Mouse (Mus musculus) heart, adult 2 months (tissue): ENCODE measurements at regions not wholly inside any gene's neighbourhood (a gene's known extent, or its start where the extent isn't known, plus 50 kb on each side); places are given as distances from the start of the nearest gene placed in this dataset.

Source experiments
- DNase-seq, 2 experiments: peaks; one replicate each; pipeline ENCODE4 v3.0.0; 2021
- H3K27ac ChIP-seq: fragments of 200-600 bp; 2 replicates; pipeline ENCODE4 v1.8.1; 2022
- H3K27me3 ChIP-seq: fragments of 200-500 bp; 2 replicates; pipeline ENCODE4 v1.6.1; 2012; ENCODE audit warnings: mild to moderate bottlenecking, low read length, inconsistent platforms, mixed read lengths; ENCODE audit not compliant: control insufficient read depth, insufficient read depth
- H3K36me3 ChIP-seq: fragments of 200-500 bp; 2 replicates; pipeline ENCODE4 v1.6.1; 2012; ENCODE audit warnings: low read length, inconsistent platforms; ENCODE audit not compliant: control insufficient read depth, insufficient read depth
- H3K4me1 ChIP-seq: fragments of 200-500 bp; 2 replicates; pipeline ENCODE4 v1.6.1; 2011; ENCODE audit warnings: low read length; ENCODE audit not compliant: control insufficient read depth, insufficient read depth
- H3K4me3 ChIP-seq: fragments of 200-600 bp; 2 replicates; pipeline ENCODE4 v1.8.1; 2022
- H3K79me2 ChIP-seq: fragments of 200-500 bp; replicated peaks from 2 replicates; pipeline ENCODE4 v1.6.1; 2012; ENCODE audit warnings: mild to moderate bottlenecking, inconsistent platforms, low read length, moderate library complexity, mixed read lengths; ENCODE audit not compliant: control insufficient read depth, insufficient read depth
- H3K9ac ChIP-seq: fragments of 200-500 bp; 2 replicates; pipeline ENCODE4 v1.6.1; 2012; ENCODE audit warnings: low read depth, mild to moderate bottlenecking, control low read depth, inconsistent platforms, low read length, mixed read lengths
- CTCF ChIP-seq: fragments of 200-600 bp; IDR thresholded peaks from 2 replicates; pipeline ENCODE4 v1.8.1; 2022; ENCODE audit warnings: antibody characterized with exemption, mild to moderate bottlenecking, moderate library complexity
- EP300 ChIP-seq: fragments of 200-500 bp; IDR thresholded peaks from 2 replicates; pipeline ENCODE4 v1.6.1; 2011; ENCODE audit warnings: low read depth, low read length, control low read depth; ENCODE audit not compliant: insufficient read depth
- POLR2A ChIP-seq: fragments of 200-500 bp; IDR thresholded peaks from 2 replicates; pipeline ENCODE4 v1.6.1; 2011; ENCODE audit warnings: mild to moderate bottlenecking, low read depth, low read length, control low read depth; ENCODE audit not compliant: insufficient read depth
- WGBS: fragments of 180-500 bp; shearing (Covaris S2); methylation state at CpG from one replicate; pipeline ENCODE4 v1.1.7; 2018; 5-methylcytosine and 5-hydroxymethylcytosine counted together
- intact Hi-C: fragments of 180-260 bp; cut with DNase I; formaldehyde crosslinking; loops from one replicate; pipeline ENCODE4 v1.15.1; 2025

DNA sequence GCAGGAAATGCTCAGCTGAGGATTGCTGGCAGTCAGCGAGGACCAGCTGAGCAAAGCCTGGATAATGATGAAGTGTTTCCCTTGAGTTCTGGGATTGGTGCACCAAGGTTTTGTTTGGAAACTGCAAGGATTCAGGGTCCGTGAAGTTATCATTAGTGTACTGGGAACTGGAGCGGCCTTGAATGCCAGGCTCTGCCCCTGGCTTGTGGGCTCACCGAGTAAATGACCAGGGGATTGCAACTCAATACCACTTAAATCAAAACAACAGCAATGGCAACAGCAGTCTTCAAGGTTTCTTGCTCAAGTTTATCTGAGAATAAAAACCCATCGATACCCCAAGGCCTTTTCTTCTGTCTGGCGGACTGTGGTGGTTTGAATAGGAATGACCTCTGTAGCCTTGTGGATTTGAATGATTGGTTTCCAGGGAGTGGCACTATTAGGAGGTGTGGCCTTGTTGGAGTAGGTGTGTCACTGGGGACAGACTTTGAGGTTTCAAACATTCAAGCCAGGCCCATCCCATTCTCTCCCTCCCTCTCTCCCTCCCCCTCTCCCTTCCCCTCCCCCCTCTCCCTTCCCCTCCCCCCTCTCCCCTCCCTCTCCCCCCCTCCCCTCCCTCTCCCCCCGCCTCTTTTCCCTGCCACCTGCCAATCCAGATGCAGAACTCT is 104.1 kb upstream of the Tnr start:
- Histone ChIP-seq H3K9ac (no peak overlapping the region), H3K27ac (no peak overlapping the region), H3K4me3 (no peak overlapping the region), H3K79me2 (no peaks in the 10 kb centered on the region), H3K27me3 (no peaks in the 10 kb centered on the region), H3K4me1 (peaks cover 2% of the 10 kb centered on the region; the same call in 1 of the 2 replicates), H3K36me3 (no peaks in the 10 kb centered on the region)
- intact Hi-C loops: no loop called here
- no peak for DNase-seq
- 70% methylated on average over 6 of the region's 7 CpGs for WGBS
- TF ChIP-seq EP300 (no peak), CTCF (no peak), POLR2A (no peak)

GRCm38 (mm10) chr1:159420189-159420588 is 103.4 kb upstream of the Tnr start:
- Histone ChIP-seq H3K36me3 (no peaks in the 10 kb centered on the region), H3K79me2 (no peaks in the 10 kb centered on the region), H3K27ac (no peak overlapping the region), H3K27me3 (no peaks in the 10 kb centered on the region), H3K4me1 (peaks cover 1% of the 10 kb centered on the region; the same call in 1 of the 2 replicates), H3K9ac (no peak overlapping the region), H3K4me3 (no peak overlapping the region)
- DNase-seq: no peak
- intact Hi-C loops: no loop called here
- 79% methylated on average over 5 of the region's 5 CpGs for WGBS
- TF ChIP-seq EP300 (no peak), CTCF (no peak), POLR2A (no peak)

GRCm38 (mm10) chr1:159423694-159424093 is 99.9 kb upstream of the Tnr start:
- Histone ChIP-seq H3K4me1 (no peaks in the 10 kb centered on the region), H3K4me3 (no peak overlapping the region), H3K27ac (no peak overlapping the region), H3K9ac (no peak overlapping the region), H3K79me2 (no peaks in the 10 kb centered on the region), H3K36me3 (no peaks in the 10 kb centered on the region), H3K27me3 (no peaks in the 10 kb centered on the region)
- intact Hi-C loops: no loop called here
- 91% methylated on average over 5 of the region's 5 CpGs for WGBS
- no peak for DNase-seq
- TF ChIP-seq POLR2A: no peak
- TF ChIP-seq EP300: no peak
- TF ChIP-seq CTCF: no peak

- Histone ChIP-seq H3K4me3 (no peak overlapping the region), H3K9ac (no peak overlapping the region), H3K79me2 (no peaks in the 10 kb centered on the region), H3K4me1 (no peaks in the 10 kb centered on the region), H3K27ac (no peak overlapping the region), H3K27me3 (no peaks in the 10 kb centered on the region), H3K36me3 (no peaks in the 10 kb centered on the region)
- DNase-seq: no peak
- intact Hi-C loops: no loop called here
- no peak for TF ChIP-seq EP300
- no peak for TF ChIP-seq CTCF
- TF ChIP-seq POLR2A: no peak
Measured at GRCm38 (mm10) chr1:159429926-159430325, 93.6 kb upstream of the Tnr start.

DNA sequence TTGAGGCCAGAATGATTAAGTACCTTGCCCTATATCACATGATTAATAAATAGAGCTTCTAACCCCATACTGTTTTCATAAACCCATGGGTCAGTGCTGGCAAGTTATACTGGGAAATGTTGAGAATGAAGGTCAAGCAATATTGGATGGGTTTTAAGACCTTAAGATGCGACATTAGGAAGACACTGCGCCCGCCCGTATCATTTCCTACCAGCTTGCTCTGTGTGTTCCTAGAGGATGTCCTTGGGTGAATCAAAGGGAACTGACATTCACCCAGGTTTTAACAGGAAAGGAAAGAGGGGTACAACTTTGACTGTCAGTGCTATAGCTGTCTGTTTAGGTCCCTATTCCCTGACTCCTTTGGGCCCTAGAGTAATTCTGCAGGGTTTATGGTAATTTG is 90.0 kb upstream of the Tnr start:
- intact Hi-C loops: no loop called here
- TF ChIP-seq POLR2A (no peak), CTCF (no peak), EP300 (no peak)
- Histone ChIP-seq H3K36me3 (no peaks in the 10 kb centered on the region), H3K4me1 (no peaks in the 10 kb centered on the region), H3K4me3 (no peak overlapping the region), H3K9ac (no peak overlapping the region), H3K27me3 (no peaks in the 10 kb centered on the region), H3K27ac (no peak overlapping the region), H3K79me2 (no peaks in the 10 kb centered on the region)
- no peak for DNase-seq
- WGBS: 91% methylated on average over 4 of the region's 4 CpGs

- Histone ChIP-seq H3K4me1 (no peaks in the 10 kb centered on the region), H3K27me3 (no peaks in the 10 kb centered on the region), H3K36me3 (no peaks in the 10 kb centered on the region), H3K79me2 (no peaks in the 10 kb centered on the region), H3K27ac (no peak overlapping the region), H3K4me3 (no peak overlapping the region), H3K9ac (no peak overlapping the region)
- WGBS: 32% methylated on average over 1 of the region's 1 CpGs
- DNase-seq: no peak
- TF ChIP-seq POLR2A: no peak
- TF ChIP-seq CTCF: no peak
- no peak for TF ChIP-seq EP300
- intact Hi-C loops: no loop called here
Measured at GRCm38 (mm10) chr1:159440770-159441169, 82.8 kb upstream of the Tnr start.
